Mouse (Mus musculus) testis, adult 10 weeks (tissue): ENCODE results near the gene Ddit4. TPM values are rescaled to one million over a fixed set of nuclear protein-coding genes. Genes with fewer than 3 reads are reported as not detected.

Experiments used
- polyA plus RNA-seq: library from polyadenylated mRNA; stranded (reverse); fragments of 350-450 nt; fragmentation: Illumina TruSeq; extraction: RNeasy Lipid Tissue Mini Kit (QIAGEN cat#74804); gene quantifications from one replicate; pipeline ENCODE4 v1.2.3, GENCODE M21; 2014; ENCODE audit warnings: low read depth, low replicate concordance

Gene Ddit4
- 4.6 TPM for polyA plus RNA-seq

DNA sequence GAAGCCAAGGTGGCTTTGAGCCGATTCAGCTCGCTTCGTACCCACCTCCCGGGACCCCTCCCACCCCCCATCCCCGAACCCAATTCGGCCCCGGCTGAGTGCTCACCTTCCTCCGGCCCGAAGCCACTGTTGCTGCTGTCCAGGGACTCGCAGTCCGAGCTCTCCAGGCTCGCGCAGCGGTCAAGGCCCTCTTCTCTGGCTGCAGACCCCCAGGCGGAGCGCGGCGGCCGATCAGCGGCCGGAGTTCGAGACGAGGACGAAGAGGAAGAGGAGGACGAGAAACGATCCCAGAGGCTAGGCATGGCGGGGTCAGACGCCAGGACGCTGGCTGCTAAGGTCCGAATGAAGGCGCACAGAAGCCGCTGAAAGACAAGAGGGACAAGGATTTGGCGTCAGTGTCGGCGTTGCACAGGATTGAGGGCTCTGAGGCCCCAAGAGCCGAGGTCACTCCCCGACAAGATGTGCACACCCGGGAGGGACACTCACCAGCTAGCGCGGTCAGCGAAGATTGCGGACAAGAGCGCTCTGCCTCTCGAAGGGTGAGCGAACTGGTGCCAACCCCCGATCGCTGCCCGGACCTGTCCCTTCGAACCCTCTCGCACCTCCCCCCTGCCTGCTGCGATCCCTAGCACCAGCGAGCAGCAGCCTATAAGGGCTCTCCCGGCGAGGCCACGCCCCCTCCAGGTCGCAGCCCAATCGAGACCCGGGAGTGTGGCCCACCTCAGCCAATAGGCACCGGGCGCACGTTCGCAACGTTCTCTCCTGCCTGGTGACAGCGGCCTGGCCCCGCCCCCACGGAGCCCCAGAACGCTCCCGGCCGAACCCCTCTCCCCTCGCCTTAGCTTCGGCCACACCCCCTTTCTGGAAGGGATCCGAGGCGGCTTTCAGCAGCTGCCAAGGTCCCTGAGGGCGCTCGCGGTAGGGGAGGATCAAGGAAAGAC, at the start of gene Ddit4:
TSS of gene Ddit4 (minus strand) at position 624 of the 941 bp plus-strand sequence.

Other genes starting within 250 kb of the Ddit4 start
- 15.0 TPM for gene Micu1, start 249.4 kb downstream of the Ddit4 start, polyA plus RNA-seq
- gene Dnajb12, start 72.3 kb downstream of the Ddit4 start, polyA plus RNA-seq, result 6.1 TPM
- 36.4 TPM for gene Ascc1, start 51.0 kb upstream of the Ddit4 start, polyA plus RNA-seq
- 20.0 TPM for gene Anapc16, start 51.3 kb upstream of the Ddit4 start, polyA plus RNA-seq
- gene Spock2, start 154.4 kb upstream of the Ddit4 start, polyA plus RNA-seq, result 26.0 TPM